Mouse (Mus musculus) frontal cortex, postnatal 10 days (tissue): Measurements from ENCODE around the gene Gm1110.
"Not testable (repeated sequence)": the region's sequence is repeated elsewhere in the genome, so short reads cannot be mapped to it uniquely, and the experiment has no call there.

ENCODE experiments used
- DNase-seq, 2 experiments: peaks; one replicate each; pipeline ENCODE4 v3.0.0; 2022; ENCODE audit warnings: low spot score in 2 of 2, mixed read lengths in 1 of 2

Gm1110 gene

GRCm38 (mm10) chr9:26922909-26923526, at the start of gene Gm1110:
Gm1110 (minus strand) TSS chr9:26923111.
- DNase-seq: no peak

- DNase-seq: no peak
These were observed 24.9 kb upstream of the Gm1110 start for GRCm38 (mm10) chr9:26947790-26948189.

DNA sequence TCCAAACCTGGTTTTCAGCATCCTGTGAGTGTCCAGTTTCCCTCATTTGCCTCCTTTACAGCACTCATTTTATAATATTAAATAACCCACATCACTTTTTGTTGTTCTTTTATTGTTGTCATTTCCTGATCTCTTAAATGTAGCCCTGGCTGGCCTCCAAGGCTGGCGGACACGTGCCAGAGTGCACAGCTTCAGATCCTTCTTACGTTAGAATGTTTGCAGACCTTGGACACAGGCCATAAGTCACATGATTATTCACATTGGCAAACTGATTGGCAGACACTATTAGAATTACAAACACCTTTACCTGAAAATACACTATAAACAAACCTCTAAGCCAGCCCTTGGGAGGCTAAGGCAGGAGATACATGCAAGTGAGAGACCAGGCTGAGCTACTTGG, 1.2 kb upstream of the Gm1110 start:
- no peak for DNase-seq

DNA sequence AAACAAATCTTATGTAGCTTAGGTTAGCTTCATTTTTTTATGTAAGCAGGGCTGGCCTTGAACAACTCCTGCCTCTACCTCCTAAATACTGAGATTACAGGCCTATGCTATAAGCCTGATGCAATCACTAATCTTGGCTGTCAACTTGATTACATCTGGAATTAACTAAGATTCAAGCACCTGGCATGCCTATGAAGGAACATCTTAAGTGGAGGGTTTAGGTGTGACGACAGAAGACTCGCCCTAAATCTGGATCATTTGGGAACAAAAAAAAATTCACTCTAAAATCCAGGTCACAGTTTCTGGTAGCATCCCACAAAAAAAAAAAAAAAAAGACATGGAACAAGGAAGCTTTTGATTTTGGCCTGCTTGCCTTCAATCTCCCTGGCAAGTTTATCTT, 3.1 kb downstream of the Gm1110 start:
- DNase-seq: no peak

DNA sequence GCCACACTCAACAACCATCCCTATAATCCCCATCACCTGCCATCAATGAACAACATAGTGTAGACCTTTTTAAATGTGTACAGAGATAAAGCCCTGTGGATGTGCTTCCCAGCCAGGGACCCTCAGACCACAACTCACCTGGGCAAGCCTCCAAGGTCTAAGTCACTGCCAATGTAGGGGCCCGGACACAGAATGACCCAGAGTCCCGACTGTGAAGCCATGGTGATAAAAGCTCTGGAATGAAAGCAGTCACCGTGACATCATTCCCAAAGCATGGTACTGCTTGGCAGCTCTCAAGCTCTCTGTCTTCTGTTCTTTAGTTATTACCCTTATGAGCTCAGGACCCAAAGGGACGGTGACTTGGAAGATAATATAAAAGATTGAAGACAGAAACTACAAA, 9.8 kb downstream of the Gm1110 start:
- DNase-seq: no peak

DNA sequence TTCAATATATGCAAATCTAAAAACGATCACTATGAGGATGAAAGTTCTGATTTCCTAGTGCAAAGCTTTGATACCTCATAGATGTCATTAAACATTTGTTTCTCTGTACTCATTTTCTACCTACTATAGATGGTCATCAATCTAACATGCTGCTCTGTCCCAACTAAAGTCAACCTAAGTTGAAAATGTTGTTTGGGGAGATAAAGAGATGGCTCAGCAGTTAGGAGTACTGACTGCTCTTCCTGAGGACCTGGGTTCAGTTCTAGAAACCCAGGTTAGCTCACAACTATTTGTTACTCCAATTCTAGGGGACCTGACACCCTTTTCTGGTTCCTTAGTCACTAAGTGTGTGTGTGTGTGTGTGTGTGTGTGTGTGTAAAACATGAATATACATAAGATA, 11.7 kb downstream of the Gm1110 start:
- DNase-seq: no peak

- DNase-seq: not testable (repeated sequence)
These were observed 53.1 kb downstream of the Gm1110 start for GRCm38 (mm10) chr9:26869856-26870255.

DNA sequence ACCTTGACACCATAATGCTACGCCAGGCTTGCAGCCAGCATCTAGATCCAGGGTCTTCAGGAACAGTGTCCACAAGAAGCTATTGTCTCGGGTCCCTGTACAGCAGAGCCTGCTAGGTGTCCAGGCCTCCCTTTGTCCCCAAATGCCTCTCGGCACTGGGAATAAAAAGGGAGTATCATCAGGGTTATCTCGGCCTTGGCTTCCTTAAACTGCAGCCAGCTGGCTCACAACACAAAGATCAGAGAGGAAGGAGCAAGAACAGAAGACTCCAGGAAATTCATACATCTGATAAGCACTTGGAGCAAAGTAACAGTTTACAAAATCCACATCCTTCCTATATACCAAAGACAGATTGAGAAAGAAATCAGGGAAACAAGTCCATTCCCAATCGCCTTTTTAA, 62.2 kb downstream of the Gm1110 start, which contains the start of gene Glb1l3:
Gene Glb1l3, minus strand, starts transcription at position 140 of the 400 bp plus-strand sequence.
- no peak for DNase-seq

DNA sequence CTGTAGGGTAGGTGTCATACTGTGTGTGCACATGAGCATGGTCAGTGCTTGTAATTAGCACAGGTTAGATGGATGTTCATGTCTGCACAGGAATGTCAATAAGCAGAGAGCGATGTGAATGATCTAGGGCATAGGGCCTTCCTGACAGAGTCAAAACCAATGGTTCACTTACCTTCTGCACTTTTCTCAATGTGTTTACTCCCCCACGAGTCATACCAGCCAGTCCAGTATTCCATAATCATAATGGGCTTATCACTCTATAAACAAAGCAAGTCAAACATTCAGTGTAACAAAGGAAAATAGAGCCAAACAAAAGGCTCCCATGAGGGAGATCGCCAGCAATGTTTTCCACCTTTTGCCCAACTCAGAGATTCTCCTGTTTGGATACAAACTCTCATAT, 91.8 kb downstream of the Gm1110 start:
- DNase-seq: no peak
